Mouse (Mus musculus) midbrain, embryonic 13.5 days (tissue): ENCODE data around the gene Atp2b4. TPM values are rescaled to one million over a fixed set of nuclear protein-coding genes. Genes with fewer than 3 reads are reported as not detected.

ENCODE experiments used
- ATAC-seq: fragments of 200-750 bp; cut with Nextera tagmentation; 2 replicates; pipeline ENCODE4 v1.8.0; 2017; ENCODE audit warnings: mild to moderate bottlenecking, moderate TSS enrichment, moderate library complexity
- H3K27ac ChIP-seq: fragments of 300-500 bp; sonication (generic); 2 replicates; pipeline ENCODE4 v1.5.1; 2015; ENCODE audit warnings: inconsistent platforms, mild to moderate bottlenecking, moderate library complexity
- H3K27me3 ChIP-seq: fragments of 300-500 bp; sonication (generic); 2 replicates; pipeline ENCODE4 v1.6.1; 2015; ENCODE audit warnings: mild to moderate bottlenecking, inconsistent platforms
- H3K36me3 ChIP-seq: fragments of 300-500 bp; sonication (generic); 2 replicates; pipeline ENCODE4 v1.6.1; 2015; ENCODE audit warnings: mild to moderate bottlenecking, inconsistent platforms
- H3K4me1 ChIP-seq: fragments of 300-500 bp; sonication (generic); replicated peaks from 2 replicates; pipeline ENCODE4 v1.6.1; 2015; ENCODE audit warnings: inconsistent platforms
- H3K4me2 ChIP-seq: fragments of 300-500 bp; sonication (generic); replicated peaks from 2 replicates; pipeline ENCODE4 v1.6.1; 2015; ENCODE audit warnings: moderate library complexity, mild to moderate bottlenecking, inconsistent platforms
- H3K4me3 ChIP-seq: fragments of 300-500 bp; sonication (generic); replicated peaks from 2 replicates; pipeline ENCODE4 v1.5.1; 2015; ENCODE audit warnings: mild to moderate bottlenecking, inconsistent platforms
- H3K9ac ChIP-seq: fragments of 300-500 bp; sonication (generic); replicated peaks from 2 replicates; pipeline ENCODE4 v1.6.1; 2015; ENCODE audit warnings: mild to moderate bottlenecking, inconsistent platforms
- H3K9me3 ChIP-seq: fragments of 300-500 bp; sonication (generic); 2 replicates; pipeline ENCODE4 v1.6.1; 2016; ENCODE audit warnings: mild to moderate bottlenecking, inconsistent platforms
- WGBS: fragments of 180-500 bp; shearing (Covaris S2); methylation state at CpG from one replicate; pipeline ENCODE4 v1.1.7; 2015; 5-methylcytosine and 5-hydroxymethylcytosine counted together
- polyA plus RNA-seq: library from polyadenylated mRNA; unstranded; fragments of >200 nt; fragmentation: Nextera tagmentation; extraction: Ambion mirVana; gene quantifications from 2 replicates; pipeline ENCODE4 v1.2.1, GENCODE M21; 2015

Gene Atp2b4
- polyA plus RNA-seq, 1 experiment from 2014 or later: 8.2 TPM

- 81% methylated on average over 6 of the region's 6 CpGs for WGBS
- H3K4me3 ChIP-seq: no peak overlapping the region
- H3K36me3 ChIP-seq: no peaks in the 10 kb centered on the region
- no peak overlapping the region for H3K27ac ChIP-seq
- no peak for ATAC-seq
- no peaks in the 10 kb centered on the region for H3K27me3 ChIP-seq
- H3K4me1 ChIP-seq: peaks cover 23% of the 10 kb centered on the region
- no peaks in the 10 kb centered on the region for H3K9me3 ChIP-seq
- H3K9ac ChIP-seq: no peak overlapping the region
- H3K4me2 ChIP-seq: no peak overlapping the region
These were observed 59.7 kb downstream of the Atp2b4 start for GRCm38 (mm10) chr1:133741171-133741570.

GRCm38 (mm10) chr1:133736664-133737063 is 64.2 kb downstream of the Atp2b4 start:
- peak; percentile 50 for ATAC-seq

GRCm38 (mm10) chr1:133735995-133736652 is 64.7 kb downstream of the Atp2b4 start:
- 18% methylated on average over 17 of the region's 17 CpGs for WGBS
- H3K4me2 ChIP-seq: peak overlapping the region; percentile 46
- H3K4me3 ChIP-seq: peak overlapping the region; percentile 43
- H3K9me3 ChIP-seq: no peaks in the 10 kb centered on the region
- 0 out of 2 replicates have a peak, but pooled peaks cover 4% of the 10 kb centered on the region for H3K27me3 ChIP-seq
- peak overlapping the region; percentile 75 for H3K9ac ChIP-seq
- H3K27ac ChIP-seq: no peak overlapping the region
- H3K4me1 ChIP-seq: peaks cover 19% of the 10 kb centered on the region
- peak; percentile 96 for ATAC-seq
- H3K36me3 ChIP-seq: peaks cover 10% of the 10 kb centered on the region

More at GRCm38 (mm10) chr1:133736664-133737063, 64.2 kb downstream of the Atp2b4 start:
- no peak overlapping the region for H3K27ac ChIP-seq
- H3K36me3 ChIP-seq: peaks cover 6% of the 10 kb centered on the region
- peaks cover 20% of the 10 kb centered on the region for H3K4me1 ChIP-seq
- 0 out of 2 replicates have a peak overlapping the region, but pooled peaks have one; percentile 25 for H3K9ac ChIP-seq
- H3K9me3 ChIP-seq: no peaks in the 10 kb centered on the region
- no peak overlapping the region for H3K4me3 ChIP-seq
- H3K4me2 ChIP-seq: no peak overlapping the region
- WGBS: 63% methylated on average over 7 of the region's 7 CpGs
- H3K27me3 ChIP-seq: 0 out of 2 replicates have a peak, but pooled peaks cover 4% of the 10 kb centered on the region

- Histone ChIP-seq H3K4me2 (no peak overlapping the region), H3K27me3 (0 out of 2 replicates have a peak, but pooled peaks cover 4% of the 10 kb centered on the region), H3K9me3 (no peaks in the 10 kb centered on the region), H3K9ac (no peak overlapping the region), H3K27ac (no peak overlapping the region), H3K4me1 (peaks cover 19% of the 10 kb centered on the region), H3K36me3 (peaks cover 37% of the 10 kb centered on the region), H3K4me3 (no peak overlapping the region)
- WGBS: 65% methylated on average over 11 of the region's 11 CpGs
- no peak for ATAC-seq
These were observed 68.0 kb downstream of the Atp2b4 start for GRCm38 (mm10) chr1:133732814-133733213.

GRCm38 (mm10) chr1:133728339-133728738 is 72.5 kb downstream of the Atp2b4 start:
- H3K9ac ChIP-seq: no peak overlapping the region
- ATAC-seq: no peak
- no peak overlapping the region for H3K4me2 ChIP-seq
- peaks cover 47% of the 10 kb centered on the region for H3K36me3 ChIP-seq
- no peak overlapping the region for H3K4me3 ChIP-seq
- no peaks in the 10 kb centered on the region for H3K9me3 ChIP-seq
- no peak overlapping the region for H3K27ac ChIP-seq
- no peaks in the 10 kb centered on the region for H3K4me1 ChIP-seq
- WGBS: 92% methylated on average over 7 of the region's 7 CpGs
- no peaks in the 10 kb centered on the region for H3K27me3 ChIP-seq

- no peaks in the 10 kb centered on the region for H3K9me3 ChIP-seq
- no peaks in the 10 kb centered on the region for H3K27me3 ChIP-seq
- H3K9ac ChIP-seq: no peak overlapping the region
- ATAC-seq: no peak
- H3K4me2 ChIP-seq: no peak overlapping the region
- no peak overlapping the region for H3K27ac ChIP-seq
- H3K4me3 ChIP-seq: no peak overlapping the region
- WGBS: 86% methylated on average over 7 of the region's 7 CpGs
- H3K36me3 ChIP-seq: peaks cover 26% of the 10 kb centered on the region
- H3K4me1 ChIP-seq: no peaks in the 10 kb centered on the region
These were observed 80.5 kb downstream of the Atp2b4 start for GRCm38 (mm10) chr1:133720342-133720741.

GRCm38 (mm10) chr1:133718786-133719185 is 82.1 kb downstream of the Atp2b4 start:
- WGBS: 91% methylated on average over 8 of the region's 8 CpGs
- H3K36me3 ChIP-seq: peaks cover 37% of the 10 kb centered on the region
- ATAC-seq: no peak

GRCm38 (mm10) chr1:133718296-133718695 is 82.5 kb downstream of the Atp2b4 start:
- H3K36me3 ChIP-seq: peaks cover 37% of the 10 kb centered on the region
- H3K27ac ChIP-seq: no peak overlapping the region
- no peaks in the 10 kb centered on the region for H3K27me3 ChIP-seq
- H3K9ac ChIP-seq: no peak overlapping the region
- WGBS: 84% methylated on average over 3 of the region's 3 CpGs
- H3K4me3 ChIP-seq: no peak overlapping the region
- no peak for ATAC-seq
- H3K9me3 ChIP-seq: no peaks in the 10 kb centered on the region
- H3K4me1 ChIP-seq: peaks cover 2% of the 10 kb centered on the region; the same call in 1 of the 2 replicates
- H3K4me2 ChIP-seq: no peak overlapping the region

More at GRCm38 (mm10) chr1:133718786-133719185, 82.1 kb downstream of the Atp2b4 start:
- Histone ChIP-seq H3K4me2 (no peak overlapping the region), H3K4me1 (no peaks in the 10 kb centered on the region), H3K4me3 (no peak overlapping the region), H3K9ac (no peak overlapping the region), H3K27me3 (no peaks in the 10 kb centered on the region), H3K27ac (no peak overlapping the region), H3K9me3 (no peaks in the 10 kb centered on the region)

- no peak for ATAC-seq
These were observed 84.4 kb downstream of the Atp2b4 start for GRCm38 (mm10) chr1:133716464-133716863.

GRCm38 (mm10) chr1:133715191-133715590 is 85.7 kb downstream of the Atp2b4 start:
- Histone ChIP-seq H3K27me3 (no peaks in the 10 kb centered on the region), H3K36me3 (peaks cover 34% of the 10 kb centered on the region), H3K9ac (no peak overlapping the region), H3K4me2 (no peak overlapping the region), H3K4me3 (no peak overlapping the region), H3K4me1 (peaks cover 14% of the 10 kb centered on the region; the same call in 1 of the 2 replicates), H3K27ac (no peak overlapping the region), H3K9me3 (no peaks in the 10 kb centered on the region)
- 31% methylated on average over 1 of the region's 1 CpGs for whole genome bisulfite sequencing
- ATAC-seq: no peak

More at GRCm38 (mm10) chr1:133716464-133716863, 84.4 kb downstream of the Atp2b4 start:
- H3K4me2 ChIP-seq: no peak overlapping the region
- peaks cover 13% of the 10 kb centered on the region; the same call in 1 of the 2 replicates for H3K4me1 ChIP-seq
- peaks cover 37% of the 10 kb centered on the region for H3K36me3 ChIP-seq
- no peak overlapping the region for H3K9ac ChIP-seq
- H3K9me3 ChIP-seq: no peaks in the 10 kb centered on the region
- H3K4me3 ChIP-seq: no peak overlapping the region
- H3K27ac ChIP-seq: no peak overlapping the region
- no peaks in the 10 kb centered on the region for H3K27me3 ChIP-seq
- 26% methylated on average over 7 of the region's 7 CpGs for WGBS

- 37% methylated on average over 2 of the region's 2 CpGs for WGBS
- no peak overlapping the region for H3K9ac ChIP-seq
- H3K27ac ChIP-seq: no peak overlapping the region
- H3K4me3 ChIP-seq: no peak overlapping the region
- no peak for ATAC-seq
- H3K4me1 ChIP-seq: peaks cover 18% of the 10 kb centered on the region; the same call in 1 of the 2 replicates
- no peaks in the 10 kb centered on the region for H3K9me3 ChIP-seq
- no peak overlapping the region for H3K4me2 ChIP-seq
- peaks cover 26% of the 10 kb centered on the region; the same call in 1 of the 2 replicates for H3K36me3 ChIP-seq
- no peaks in the 10 kb centered on the region for H3K27me3 ChIP-seq
These were observed 87.9 kb downstream of the Atp2b4 start for GRCm38 (mm10) chr1:133713009-133713370.

GRCm38 (mm10) chr1:133712288-133713008 is 88.4 kb downstream of the Atp2b4 start:
- 67% methylated on average over 12 of the region's 12 CpGs for WGBS
- no peak overlapping the region for H3K4me3 ChIP-seq
- H3K9me3 ChIP-seq: no peaks in the 10 kb centered on the region

More at GRCm38 (mm10) chr1:133712288-133713008, 88.4 kb downstream of the Atp2b4 start:
- H3K9ac ChIP-seq: no peak overlapping the region
- H3K27me3 ChIP-seq: no peaks in the 10 kb centered on the region
- H3K36me3 ChIP-seq: peaks cover 22% of the 10 kb centered on the region; the same call in 1 of the 2 replicates
- no peak overlapping the region for H3K4me2 ChIP-seq
- H3K27ac ChIP-seq: no peak overlapping the region
- no peak for ATAC-seq
- H3K4me1 ChIP-seq: peaks cover 18% of the 10 kb centered on the region; the same call in 1 of the 2 replicates
